Comparison of ENCODE assay signal across 9 mouse cellular contexts in the genomic region with DNA sequence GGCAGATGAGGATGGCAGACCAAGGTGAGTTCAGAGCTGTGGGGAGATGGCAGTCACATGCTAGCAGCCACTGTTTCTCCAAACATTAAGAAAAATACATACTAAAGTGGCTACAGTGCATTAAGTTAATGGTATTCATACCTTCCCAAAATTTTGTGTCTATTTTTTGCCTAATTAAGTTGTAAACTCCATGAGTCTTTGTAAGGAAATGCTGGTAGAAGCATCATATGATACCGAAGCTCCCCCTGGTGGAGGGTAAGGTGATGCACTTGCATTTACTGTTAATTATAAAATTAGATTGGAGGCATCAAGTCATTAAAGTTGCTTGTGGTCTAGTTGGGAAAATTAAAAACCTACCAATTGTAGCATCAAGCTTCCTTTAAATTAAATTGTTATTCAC. TPM values are rescaled to one million over a fixed set of nuclear protein-coding genes. Genes with fewer than 3 reads are reported as not detected.
DNase-seq lines count a peak whose midpoint lies in the region; ATAC-seq lines count a peak whose summit lies in the region.
"Had no signal": no experiment of that assay in that cellular context is flagged by ENCODE, and none has a peak within 500 bp of the region (broad histone marks: within the 10 kb centered on the region; RNA-seq: fewer than 3 reads in every experiment).

No protein-coding gene starts in this region.

- H3K4me2 ChIP-seq in liver, embryonic 11.5 days = no peak overlapping the region
- no peak overlapping the region for H3K4me2 ChIP-seq in embryonic facial prominence, embryonic 14.5 days (ENCODE audit: low read depth, low read length)
- H3K4me2 ChIP-seq: heart, embryonic 15.5 days had no signal

- H3K4me3 ChIP-seq in liver, embryonic 11.5 days (ENCODE audit: low read depth, low read length) = no peak overlapping the region
- H3K4me3 ChIP-seq in embryonic facial prominence, embryonic 14.5 days (ENCODE audit: low read depth, low read length) = no peak overlapping the region
- H3K4me3 ChIP-seq: heart, embryonic 15.5 days had no signal

- H3K9ac ChIP-seq in liver, embryonic 11.5 days (ENCODE audit: low read depth, low read length) = no peak overlapping the region
- H3K9ac ChIP-seq in embryonic facial prominence, embryonic 14.5 days (ENCODE audit: low read depth, low read length) = no peak overlapping the region
- H3K9ac ChIP-seq: heart, embryonic 15.5 days had no signal

- peak; percentile 63 for DNase-seq in cerebellum, adult 11 months
- DNase-seq in cerebellum, postnatal 4 days (ENCODE audit: low spot score in 2 of 2) = no peak
- DNase-seq in liver = peak; percentile 63
- no peak for DNase-seq in liver, embryonic 11.5 days (ENCODE audit: low spot score)
- peak; percentile 77 for DNase-seq in adrenal gland, postnatal 14 days
- DNase-seq in embryonic facial prominence, embryonic 14.5 days (ENCODE audit: low spot score) = peak; percentile 75
- peak; percentile 77 for DNase-seq in lung, postnatal 14 days
- peak; percentile 73 for DNase-seq in thymus, postnatal 4 days

- H3K4me1 ChIP-seq in liver, embryonic 11.5 days (replicated peaks; ENCODE audit: control insufficient read depth, insufficient read depth, low read length) = no peaks in the 10 kb centered on the region
- no peaks in the 10 kb centered on the region for H3K4me1 ChIP-seq in embryonic facial prominence, embryonic 14.5 days (ENCODE audit: control insufficient read depth, insufficient read depth, low read length)
- H3K4me1 ChIP-seq: heart, embryonic 15.5 days had no signal

- no peak overlapping the region for H3K27ac ChIP-seq in liver, embryonic 11.5 days (ENCODE audit: low read depth, low read length)
- no peak overlapping the region for H3K27ac ChIP-seq in embryonic facial prominence, embryonic 14.5 days (replicated peaks; ENCODE audit: low read depth, low read length)
- H3K27ac ChIP-seq: heart, embryonic 15.5 days had no signal

- H3K9me3 ChIP-seq in liver, embryonic 11.5 days (ENCODE audit: control insufficient read depth, low read length) = no peaks in the 10 kb centered on the region
- H3K9me3 ChIP-seq in embryonic facial prominence, embryonic 14.5 days (ENCODE audit: control insufficient read depth, low read length) = no peaks in the 10 kb centered on the region
- H3K9me3 ChIP-seq: heart, embryonic 15.5 days had no signal

- 3% methylated on average over 1 of the region's 1 CpGs for WGBS in liver, embryonic 11.5 days
- WGBS in embryonic facial prominence, embryonic 14.5 days = 5% methylated on average over 1 of the region's 1 CpGs

- no peaks in the 10 kb centered on the region for H3K27me3 ChIP-seq in liver, embryonic 11.5 days (replicated peaks; ENCODE audit: control insufficient read depth, insufficient read depth, low read length)
- no peaks in the 10 kb centered on the region for H3K27me3 ChIP-seq in embryonic facial prominence, embryonic 14.5 days (replicated peaks; ENCODE audit: control insufficient read depth, insufficient read depth, low read length)
- H3K27me3 ChIP-seq: heart, embryonic 15.5 days had no signal

- H3K36me3 ChIP-seq in liver, embryonic 11.5 days (ENCODE audit: control insufficient read depth, insufficient read depth, low read length) = no peaks in the 10 kb centered on the region
- peaks cover 14% of the 10 kb centered on the region for H3K36me3 ChIP-seq in embryonic facial prominence, embryonic 14.5 days (ENCODE audit: control insufficient read depth, insufficient read depth, low read length)

- ATAC-seq in liver, embryonic 11.5 days (replicated peaks; ENCODE audit: low FRiP score) = no peak
- no peak for ATAC-seq in embryonic facial prominence, embryonic 14.5 days (ENCODE audit: low read depth)

RNA-seq across cellular contexts. Expression of gene Inka2, which starts 21.6 kb away (rescaled TPM):
- 0.23 and 0.36 TPM in 2 replicates for polyA plus RNA-seq in liver, embryonic 11.5 days (2014; fragmentation: Nextera tagmentation; extraction: Ambion mirVana)
- total RNA-seq in adrenal gland, postnatal 14 days (2021) = 4.8 and 5.1 TPM in 2 replicates
- 2.5 and 2.8 TPM in 2 replicates for polyA plus RNA-seq in embryonic facial prominence, embryonic 14.5 days (2014; fragmentation: Nextera tagmentation; extraction: Ambion mirVana)

RNA-seq across cellular contexts. Expression of gene Ddx20, which starts 38.7 kb away (rescaled TPM):
- polyA plus RNA-seq in liver, embryonic 11.5 days (2014; fragmentation: Nextera tagmentation; extraction: Ambion mirVana) = 41.0 and 45.9 TPM in 2 replicates
- total RNA-seq in adrenal gland, postnatal 14 days (2021) = 17.4 and 17.6 TPM in 2 replicates
- 27.6 and 31.5 TPM in 2 replicates for polyA plus RNA-seq in embryonic facial prominence, embryonic 14.5 days (2014; fragmentation: Nextera tagmentation; extraction: Ambion mirVana)

Comparison
In these comparisons a context has a peak if more than half of its experiments do, and no peak if none do; other contexts are left out.
1. DNase-seq: peak in cerebellum, adult 11 months (single experiment), liver (single experiment), adrenal gland, postnatal 14 days (single experiment), embryonic facial prominence, embryonic 14.5 days (single experiment), lung, postnatal 14 days (single experiment) and thymus, postnatal 4 days (single experiment); none in cerebellum, postnatal 4 days (0 of 2) and liver, embryonic 11.5 days (single experiment).